Mouse (Mus musculus) liver, adult 2 months (tissue): ENCODE measurements at regions not wholly inside any gene's neighbourhood (a gene's known extent, or its start where the extent isn't known, plus 50 kb on each side); places are given as distances from the start of the nearest gene placed in this dataset.

ENCODE experiments used
- CTCF ChIP-seq: fragments of 200-500 bp; IDR thresholded peaks from 2 replicates; pipeline ENCODE4 v1.5.1; 2011; ENCODE audit warnings: low read depth, low read length, control low read depth
- POLR2A ChIP-seq: fragments of 200-500 bp; IDR thresholded peaks from 2 replicates; pipeline ENCODE4 v1.6.1; 2011; ENCODE audit warnings: low read length, control low read depth; ENCODE audit not compliant: insufficient read depth; ENCODE audit errors: extremely low read depth

DNA sequence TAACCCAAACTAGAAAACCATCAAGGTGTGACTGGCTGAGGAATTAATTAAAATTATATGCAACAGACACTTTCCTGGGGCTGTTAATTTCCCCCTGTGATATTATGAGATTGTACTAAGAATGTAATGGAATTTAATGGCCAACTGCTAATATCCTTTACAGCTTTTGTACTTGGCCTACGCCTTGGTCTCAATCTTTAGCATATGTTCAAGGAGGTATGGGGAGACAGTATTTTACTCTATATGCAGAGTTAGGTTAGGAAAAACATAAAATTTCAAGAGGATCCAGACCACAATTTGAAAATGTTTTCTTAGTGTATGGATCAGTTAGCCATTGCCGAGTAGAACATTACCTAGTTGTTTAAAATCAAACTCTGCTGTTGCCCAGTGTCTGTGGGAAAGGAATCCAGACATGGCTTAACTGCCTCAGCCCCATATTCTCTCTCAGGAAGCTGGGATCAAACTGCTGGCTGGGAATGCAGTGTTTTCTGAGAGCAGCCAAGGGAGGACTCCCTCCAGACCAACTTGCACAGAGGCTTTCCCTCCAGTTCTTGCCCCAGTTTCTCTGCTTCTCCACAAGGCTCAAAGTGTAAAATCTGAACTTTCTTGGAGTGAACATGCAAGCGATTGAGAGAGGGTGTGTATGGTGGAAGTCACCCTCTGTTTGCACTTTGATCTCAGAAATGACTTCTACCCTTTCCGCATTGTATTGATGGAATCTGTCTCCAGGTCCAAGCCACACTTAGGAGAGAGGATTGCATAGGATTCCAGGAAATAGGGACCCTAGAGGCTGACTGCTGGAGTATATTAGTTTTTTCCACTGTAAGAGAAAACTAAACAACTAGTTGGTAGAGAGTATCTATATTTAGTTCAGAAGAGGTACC is 294.6 kb downstream of the Hace1 start:
- TF ChIP-seq CTCF (no peak), POLR2A (no peak)
